Mouse (Mus musculus) inflammation-experienced regulatory T-cells, adult 6 months (primary cell): ENCODE data around the gene Lmln. TPM values are rescaled to one million over a fixed set of nuclear protein-coding genes. Genes with fewer than 3 reads are reported as not detected.

Source experiments
- polyA plus RNA-seq, 3 experiments: library from polyadenylated mRNA; unstranded; fragments of 100-300 nt; shearing (Covaris generic); gene quantifications; one replicate each; pipeline ENCODE4 v1.2.1; 2017

The Lmln gene
- polyA plus RNA-seq, 3 experiments from 2014 or later, result 0.12 to 0.57 (median 0.24) TPM

Other genes with a start within 250 kb of the Lmln start
- gene Fyttd1, start 185.0 kb upstream of the Lmln start, polyA plus RNA-seq, result 10 to 100 TPM; 54.2 to 93.0 (median 62.4) TPM
- gene Rubcn, start 184.8 kb upstream of the Lmln start, polyA plus RNA-seq, result 10 to 100 TPM in 2 of 3 experiments, 1 to 10 TPM in 1; 9.3 to 15.1 (median 13.8) TPM
- 10 to 100 TPM; 19.6 to 23.6 (median 21.9) TPM for gene Lrch3, start 148.4 kb upstream of the Lmln start, polyA plus RNA-seq
- gene Iqcg, start 6.3 kb upstream of the Lmln start, polyA plus RNA-seq, result 1 to 10 TPM in 2 of 3 experiments, under 1 TPM in 1; 0.86 to 2.4 (median 1.4) TPM
- gene Rpl35a, start 6.1 kb upstream of the Lmln start, polyA plus RNA-seq, result 1,000 to 10,000 TPM; 1,095 to 1,593 (median 1,512) TPM
- gene Osbpl11, start 122.5 kb downstream of the Lmln start, polyA plus RNA-seq, result 1 to 10 TPM; 5.7 to 8.9 (median 7.8) TPM
- 100 to 1,000 TPM in 2 of 3 experiments, 10 to 100 TPM in 1; 87.4 to 113 (median 101) TPM for gene Snx4, start 188.9 kb downstream of the Lmln start, polyA plus RNA-seq